Mouse (Mus musculus): ENCODE data around the gene Wnt5b.
A peak's percentile ranks its signal among the peaks of the same experiment; 100 is the strongest.

The Wnt5b gene

GRCm38 (mm10) chr6:119543803-119544517, at the start of gene Wnt5b:
Wnt5b (minus strand) TSS chr6:119544347.
- DNase-seq, result peak in 1 of 2 experiments; percentile 31

- no peak for DNase-seq
Measured at GRCm38 (mm10) chr6:119590872-119591271, 46.7 kb upstream of the Wnt5b start.

GRCm38 (mm10) chr6:119587897-119588296, 43.8 kb upstream of the Wnt5b start:
- no peak for DNase-seq

GRCm38 (mm10) chr6:119587454-119587853, 43.3 kb upstream of the Wnt5b start:
- DNase-seq, result no peak

DNA sequence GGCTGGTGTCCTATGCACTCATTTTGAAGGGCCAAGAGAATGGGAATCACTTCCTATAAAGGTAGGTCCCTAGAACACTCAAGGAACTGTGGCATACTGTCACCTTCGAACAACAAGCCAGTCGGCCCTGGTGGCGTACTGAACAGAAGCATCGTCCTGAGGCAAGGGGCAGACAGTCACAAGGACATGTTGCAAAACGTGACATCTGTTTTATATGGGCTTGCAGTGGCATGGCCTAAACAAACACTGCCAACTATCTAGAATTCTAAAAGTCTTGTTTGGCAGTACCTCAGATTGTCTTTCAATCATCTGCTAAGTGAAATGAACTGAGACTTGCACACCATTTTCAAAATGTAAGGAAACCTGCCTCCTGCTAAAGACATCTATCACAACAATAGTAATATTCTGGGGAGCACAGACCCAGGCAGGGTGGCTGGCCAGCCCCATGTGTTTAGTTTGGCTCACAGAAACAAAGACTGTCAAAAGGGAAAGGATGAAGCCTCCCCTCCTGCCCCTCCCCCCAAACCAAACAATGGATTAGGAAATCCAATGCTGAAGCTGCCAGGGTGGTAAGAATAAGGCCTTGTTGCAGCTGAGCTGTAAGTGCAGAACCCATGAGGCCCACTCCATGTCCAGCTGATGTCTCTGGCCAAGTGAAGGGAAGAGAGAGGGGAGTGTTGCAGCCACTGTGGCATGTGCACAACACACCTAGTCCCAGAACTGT, 41.7 kb upstream of the Wnt5b start:
- DNase-seq, result peak in 1 of 2 experiments; percentile 24

DNA sequence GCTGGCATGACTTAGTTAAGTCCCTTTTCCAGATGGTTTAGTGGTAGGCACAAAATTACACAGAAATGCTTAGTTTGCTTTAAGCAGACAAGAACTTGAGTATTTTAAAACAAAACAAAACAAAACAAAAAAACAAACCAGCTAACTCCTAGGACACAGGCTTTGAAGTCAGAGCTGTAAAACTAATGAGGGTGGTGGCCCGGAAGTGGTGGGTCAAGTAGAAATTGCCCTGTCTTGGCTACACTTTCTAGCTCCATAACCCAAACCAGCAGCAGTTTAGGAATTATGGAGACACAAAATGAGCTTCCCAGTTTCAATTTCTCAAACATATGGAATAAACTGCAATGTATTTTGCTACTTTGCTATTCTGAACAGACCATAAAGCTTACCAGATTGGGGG, 39.9 kb upstream of the Wnt5b start:
- peak; percentile 26 to 46 for DNase-seq

DNA sequence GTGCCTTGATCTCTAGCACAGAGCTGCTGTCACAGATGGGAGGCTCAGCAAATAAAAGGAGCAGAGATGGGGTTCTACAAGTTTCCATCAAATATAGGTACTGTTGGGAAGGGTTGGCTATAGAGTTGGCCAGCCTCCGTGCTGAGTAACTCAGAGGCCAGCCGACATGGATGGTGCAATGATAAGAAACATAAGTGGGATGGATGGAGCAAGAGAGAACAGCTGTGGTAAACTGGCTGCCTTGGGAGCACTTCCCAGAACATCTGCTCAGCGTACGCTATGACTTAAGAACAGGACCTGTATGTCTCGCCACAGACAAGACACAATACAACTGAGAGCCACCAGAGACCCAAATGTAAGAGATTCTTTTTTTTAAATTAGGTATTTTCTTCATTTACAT, 39.0 kb upstream of the Wnt5b start:
- no peak for DNase-seq

DNA sequence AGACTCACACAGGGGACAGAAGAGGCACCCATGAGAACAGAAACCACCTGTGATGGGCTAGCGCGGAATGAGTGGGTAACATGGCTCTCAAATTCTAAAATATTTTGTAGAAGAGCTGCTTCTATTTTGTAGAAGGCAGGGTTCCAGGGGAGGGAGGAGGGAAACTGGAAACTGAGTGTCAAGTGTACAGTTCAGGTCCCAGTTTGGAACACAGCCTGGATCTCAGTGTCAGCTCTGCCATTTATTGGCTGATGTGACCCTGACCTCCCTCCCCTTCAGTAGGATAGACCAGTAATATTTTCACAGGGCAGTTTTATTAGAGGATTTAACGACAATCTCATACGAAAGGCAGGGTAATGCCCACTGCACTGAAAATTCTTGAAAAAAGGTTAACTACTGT, 32.6 kb upstream of the Wnt5b start:
- DNase-seq, result no peak

DNA sequence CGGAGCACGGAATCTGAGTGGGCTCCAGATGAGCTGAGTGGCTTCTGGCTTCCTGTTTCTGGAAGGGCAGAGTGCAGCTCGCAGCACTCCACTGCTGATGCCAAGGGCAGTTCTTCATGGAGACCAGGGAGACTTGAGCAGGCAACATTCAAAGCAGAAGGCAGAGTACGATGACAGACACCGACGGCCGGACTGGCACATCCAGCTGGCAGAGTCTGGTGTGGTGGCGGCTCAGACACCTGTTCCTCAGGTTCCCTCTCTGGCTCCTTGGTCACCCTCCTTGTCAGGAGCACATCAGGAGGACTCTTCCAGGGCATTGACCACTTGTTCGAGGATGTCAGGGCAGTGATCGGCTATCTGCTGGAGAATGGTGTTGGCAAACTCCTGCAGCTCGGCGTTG, 31.2 kb upstream of the Wnt5b start:
- DNase-seq, result no peak

DNA sequence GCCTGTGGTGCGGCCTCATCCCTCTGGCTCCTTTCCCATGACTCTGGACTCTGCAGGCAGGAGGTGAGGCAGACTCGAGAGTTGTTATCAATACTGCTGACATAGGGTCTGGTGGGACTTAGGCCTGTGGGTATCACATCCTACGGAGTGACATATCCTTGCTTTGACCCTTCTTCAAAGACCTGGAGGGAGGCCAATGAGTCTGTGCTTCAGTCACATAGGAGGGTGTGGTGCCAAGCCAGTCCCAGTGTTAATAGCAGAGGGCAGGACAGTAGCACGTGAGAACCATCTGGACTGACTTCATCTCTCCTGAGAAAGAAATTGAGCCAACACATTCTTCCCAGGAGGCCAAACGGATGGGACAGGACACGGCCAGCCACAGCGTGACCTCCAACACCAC, 28.1 kb upstream of the Wnt5b start:
- DNase-seq, result no peak

GRCm38 (mm10) chr6:119570797-119571196, 26.6 kb upstream of the Wnt5b start:
- DNase-seq, result no peak

DNA sequence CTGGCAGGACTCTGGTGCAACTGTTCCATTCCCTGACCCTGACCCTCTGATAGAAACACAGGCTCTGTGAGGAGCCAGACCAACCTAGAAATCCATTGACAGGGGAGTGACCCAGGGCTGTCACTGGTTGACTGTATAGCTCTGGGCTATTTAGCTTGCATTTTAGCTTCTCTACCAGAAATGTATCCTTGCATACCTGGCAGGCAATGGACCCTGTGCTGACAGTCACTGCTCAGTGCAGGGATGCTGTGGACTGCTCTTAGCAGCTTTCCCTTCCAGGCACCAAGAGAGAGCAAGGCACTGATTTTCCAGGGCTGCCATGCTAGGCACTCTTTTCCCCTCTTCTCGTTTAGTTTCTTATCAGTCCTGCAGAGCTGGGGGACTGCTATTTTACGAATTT, 24.2 kb upstream of the Wnt5b start:
- no peak for DNase-seq

GRCm38 (mm10) chr6:119565451-119566379, 21.6 kb upstream of the Wnt5b start:
- DNase-seq, result peak; percentile 28 to 35

DNA sequence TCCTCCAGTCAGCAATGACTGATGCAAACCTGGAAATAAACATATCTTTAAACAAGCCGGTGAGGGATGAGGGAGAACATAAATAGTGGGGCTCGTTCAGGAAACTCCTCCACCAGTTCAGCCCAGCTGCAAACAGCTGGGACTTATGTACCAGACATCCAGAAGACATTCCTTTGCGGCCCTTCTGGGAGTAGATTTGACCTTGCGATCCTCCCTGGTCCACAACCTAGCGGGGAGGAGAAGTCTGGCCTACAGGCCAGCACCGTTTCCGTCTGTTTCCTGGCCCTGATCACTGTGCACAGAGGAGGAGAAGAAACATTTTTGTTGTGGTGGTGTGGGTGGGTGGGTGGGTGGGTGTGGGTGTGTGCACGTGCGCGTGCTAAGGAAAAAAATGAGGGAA, 18.4 kb upstream of the Wnt5b start:
- peak in 1 of 2 experiments; percentile 12 for DNase-seq

DNA sequence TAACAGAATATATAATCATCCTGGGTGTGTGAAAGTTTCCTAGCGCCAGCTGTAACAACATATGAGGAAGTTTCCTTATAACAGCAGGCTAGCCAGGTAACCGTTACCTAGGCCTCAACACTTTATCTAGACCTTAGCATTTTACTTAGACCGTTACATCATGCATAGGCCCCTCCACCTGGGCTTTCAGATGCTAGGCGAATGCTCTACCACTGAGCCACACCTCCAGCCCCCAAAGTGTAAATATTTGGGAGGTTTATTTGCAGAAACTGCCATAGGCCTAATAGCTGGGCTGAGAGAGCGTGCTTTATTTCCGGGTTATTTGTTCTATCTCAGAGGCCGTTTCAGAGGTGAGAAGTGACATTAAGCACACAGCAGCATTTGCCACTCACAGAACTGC, 14.7 kb upstream of the Wnt5b start:
- no peak for DNase-seq

- DNase-seq, result no peak
Measured at GRCm38 (mm10) chr6:119554439-119554838, 10.3 kb upstream of the Wnt5b start.

DNA sequence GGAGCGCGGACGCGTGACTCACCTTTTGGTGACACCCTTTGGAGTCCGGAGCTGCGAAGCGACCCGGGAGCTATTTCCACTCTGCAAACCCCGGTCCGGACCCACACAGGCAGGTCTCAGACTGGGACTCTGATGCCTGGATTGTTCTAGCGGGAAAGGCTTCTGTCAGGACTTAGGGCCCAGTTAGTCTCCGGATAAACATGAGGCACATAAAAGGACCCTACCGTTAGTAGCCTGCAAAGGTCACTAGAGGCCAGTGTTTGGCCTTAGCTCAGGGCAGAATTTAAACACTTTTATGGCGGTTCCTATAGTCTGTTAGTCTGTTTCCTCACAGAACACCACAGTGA, 344 bp upstream of the Wnt5b start:
- DNase-seq, result peak in 1 of 2 experiments; percentile 19

GRCm38 (mm10) chr6:119543456-119543802, 718 bp downstream of the Wnt5b start:
- peak in 1 of 2 experiments; percentile 22 for DNase-seq

DNA sequence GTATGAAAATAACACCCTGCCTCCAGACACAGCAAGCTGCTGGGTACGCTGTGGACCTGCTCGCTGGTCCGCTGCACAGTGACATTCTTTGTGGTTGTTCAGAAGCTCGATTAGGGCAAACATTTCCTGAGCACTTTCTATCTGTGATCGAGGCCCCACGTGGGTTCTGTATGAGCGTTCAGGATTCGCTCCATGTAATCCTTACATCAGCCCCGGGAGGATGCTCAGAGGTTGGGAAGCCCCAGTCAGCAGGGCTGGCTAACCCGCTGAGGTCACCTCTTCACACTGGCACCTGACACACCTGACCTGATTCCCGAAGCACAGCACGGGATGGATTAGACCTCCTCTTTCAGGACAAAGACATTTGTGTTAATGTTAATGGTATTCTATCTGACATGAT, 8.3 kb downstream of the Wnt5b start:
- no peak for DNase-seq

- DNase-seq, result no peak
Measured at GRCm38 (mm10) chr6:119533170-119533709, 10.9 kb downstream of the Wnt5b start.

DNA sequence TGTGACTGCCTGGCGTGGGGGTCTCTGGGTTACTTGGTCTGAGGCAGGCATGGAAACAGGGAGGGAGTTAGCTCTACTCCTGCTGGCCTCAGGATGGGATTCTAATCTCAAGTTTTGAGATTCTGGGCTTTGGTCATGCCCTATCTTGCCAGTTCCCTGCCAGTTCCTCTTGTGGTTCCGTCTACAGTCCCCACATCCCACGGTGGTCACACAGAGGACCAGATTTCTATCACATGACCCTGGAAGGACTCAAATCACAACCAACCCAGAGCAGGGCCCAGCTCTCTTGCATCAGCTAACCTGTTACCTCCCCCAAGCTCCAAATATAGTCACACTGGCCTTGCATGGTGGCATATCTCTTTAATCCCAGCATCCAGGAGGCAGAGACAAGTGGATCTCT, 14.5 kb downstream of the Wnt5b start:
- no peak for DNase-seq

DNA sequence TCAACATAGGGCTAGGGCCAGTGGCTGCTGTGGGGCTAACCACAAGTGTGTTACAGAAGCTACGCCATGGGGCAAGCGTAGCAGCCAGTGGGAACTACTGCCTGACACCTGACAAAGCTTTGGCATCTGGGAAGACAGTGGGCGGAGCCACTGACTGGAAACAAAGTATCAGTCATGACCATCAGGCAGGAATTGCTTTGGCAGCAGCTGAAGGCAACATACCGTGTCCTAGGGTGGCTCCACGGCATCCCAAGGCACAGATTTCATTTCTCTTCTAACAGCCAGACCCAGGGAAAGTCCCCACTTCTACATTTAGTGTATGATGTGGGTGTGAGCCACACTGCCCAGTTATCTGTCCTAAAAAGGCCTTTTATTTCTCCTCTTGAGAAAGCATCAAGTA, 17.6 kb downstream of the Wnt5b start:
- DNase-seq, result peak in 1 of 2 experiments; percentile 13

DNA sequence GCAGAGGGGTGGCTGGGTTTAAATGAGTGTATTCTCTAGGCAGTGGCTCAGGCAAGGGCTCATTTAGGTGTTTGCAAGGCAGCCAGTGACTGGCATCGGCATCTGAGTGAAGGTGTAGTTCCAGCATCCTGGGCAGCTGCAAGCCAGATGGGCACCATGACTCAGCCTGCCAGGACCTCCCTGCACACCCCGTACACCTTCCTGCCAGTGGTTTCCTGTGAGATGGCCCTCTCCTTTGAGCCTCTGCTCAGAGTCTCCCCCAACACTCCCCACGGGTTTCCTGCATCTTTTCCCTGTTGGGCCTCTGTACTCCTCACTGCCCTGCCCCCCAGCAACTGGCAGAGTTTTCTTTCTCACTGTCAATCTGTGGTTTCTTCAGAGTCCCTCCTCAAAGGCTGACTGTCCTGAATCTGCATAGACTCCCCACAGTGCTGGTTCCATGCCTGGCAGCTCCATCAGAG, 22.2 kb downstream of the Wnt5b start:
- no peak for DNase-seq

Data from kidney, postnatal 36 days (tissue).